Mouse (Mus musculus): ENCODE measurements at regions not wholly inside any gene's neighbourhood (a gene's known extent, or its start where the extent isn't known, plus 50 kb on each side); places are given as distances from the start of the nearest gene placed in this dataset.
A peak's percentile ranks its signal among the peaks of the same experiment; 100 is the strongest.

DNA sequence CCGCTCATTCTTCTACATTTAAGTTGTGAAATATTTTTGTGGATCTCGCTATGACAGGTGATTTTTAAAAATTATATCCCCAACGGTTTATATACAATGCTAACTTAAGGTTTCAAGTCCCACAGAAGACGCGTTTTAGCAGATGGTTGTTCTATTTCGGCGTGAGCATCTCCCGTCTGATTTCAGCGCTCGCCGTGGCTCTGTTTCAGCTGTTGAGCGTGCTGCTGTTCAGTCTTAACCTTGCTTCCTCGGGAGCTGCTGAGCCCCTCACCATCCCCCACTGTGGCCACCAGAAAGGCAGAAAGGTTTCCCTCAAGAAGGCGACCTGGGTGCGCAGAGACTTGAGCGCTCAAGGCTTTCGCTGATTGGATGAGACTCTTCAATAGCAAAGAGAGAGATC is 234.7 kb upstream of the Msx2 start:
- DNase-seq (ENCODE audit: low read depth, low spot score) = no peak

DNA sequence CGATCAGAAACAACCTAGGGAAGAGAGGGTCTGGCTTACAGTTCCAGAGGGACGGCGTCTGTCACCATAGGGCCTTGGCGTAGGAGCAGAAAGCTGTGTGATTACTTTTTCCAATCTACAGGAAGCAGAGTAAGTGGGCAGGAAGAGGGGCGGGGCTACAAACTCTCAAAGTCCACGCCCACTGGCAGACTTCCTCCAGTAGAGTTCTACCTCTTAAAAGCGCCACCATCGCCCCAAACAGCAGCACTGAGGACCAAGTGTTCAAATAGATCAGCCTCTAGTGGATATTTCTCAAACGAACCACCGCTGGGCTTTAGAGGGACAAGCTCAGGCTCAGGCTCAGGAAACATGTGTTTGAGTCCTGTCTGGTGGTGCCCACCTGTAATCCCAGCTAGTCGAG is 231.2 kb upstream of the Msx2 start:
- DNase-seq (ENCODE audit: low read depth, low spot score) = no peak

DNA sequence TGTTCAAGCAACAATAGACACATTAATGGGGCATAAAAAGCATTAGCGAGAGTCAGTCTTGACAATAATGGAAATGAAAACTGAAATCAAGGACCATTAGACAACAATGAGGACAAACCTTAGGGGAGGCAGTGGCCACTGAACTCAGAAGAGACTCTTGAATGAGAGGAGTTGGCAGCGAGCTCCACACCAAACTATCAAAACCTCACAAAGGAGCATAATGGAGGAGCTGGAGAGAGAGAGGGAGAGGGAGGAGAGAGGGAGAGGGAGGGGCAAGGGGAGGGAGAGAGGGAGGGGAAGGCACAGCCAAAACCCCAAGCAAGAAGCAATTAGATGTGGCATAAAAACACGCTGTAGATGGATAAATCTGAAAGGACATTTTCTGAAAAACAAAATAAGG is 227.4 kb upstream of the Msx2 start:
- DNase-seq (ENCODE audit: low read depth, low spot score) = no peak

DNA sequence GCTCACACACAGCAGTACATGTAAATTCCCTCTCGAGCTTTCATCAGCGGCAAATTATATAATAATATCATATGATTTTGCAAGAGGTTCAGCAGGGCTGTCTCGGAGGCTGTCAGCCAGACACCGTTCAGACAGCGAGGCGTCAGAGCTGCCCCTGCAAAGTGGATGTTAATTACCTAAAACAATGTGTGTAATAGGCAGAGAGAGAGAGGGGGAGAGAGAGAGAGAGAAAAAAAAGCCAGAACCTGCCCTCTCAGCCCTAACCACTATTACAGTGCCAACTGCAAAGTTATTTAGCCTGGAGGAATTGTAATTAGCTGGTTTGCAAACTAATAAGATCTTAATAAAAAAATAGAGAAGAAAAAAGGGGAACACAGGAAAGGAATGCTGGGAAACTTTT is 225.1 kb upstream of the Msx2 start:
- no peak for DNase-seq (ENCODE audit: low read depth, low spot score)

DNA sequence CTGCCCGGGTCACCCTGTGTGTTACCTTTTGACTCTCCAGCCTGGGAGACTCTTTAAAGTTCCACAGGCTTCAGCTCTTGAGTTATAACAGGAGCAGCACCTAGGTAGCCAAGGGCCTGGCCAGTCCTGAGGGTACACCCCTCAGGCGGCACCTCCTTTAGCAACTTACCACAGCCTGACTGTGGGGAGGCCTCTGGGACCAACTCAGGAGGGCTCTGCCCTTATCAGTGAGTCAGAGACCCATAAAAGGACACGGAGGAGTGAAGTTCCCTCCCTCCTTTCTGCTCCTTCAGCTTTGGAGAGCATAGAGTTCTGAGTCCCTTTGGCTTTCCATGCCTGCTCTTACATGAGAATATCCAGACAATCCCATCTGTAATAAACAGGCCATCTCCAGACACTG is 222.5 kb upstream of the Msx2 start:
- no peak for DNase-seq (ENCODE audit: low read depth, low spot score)

DNA sequence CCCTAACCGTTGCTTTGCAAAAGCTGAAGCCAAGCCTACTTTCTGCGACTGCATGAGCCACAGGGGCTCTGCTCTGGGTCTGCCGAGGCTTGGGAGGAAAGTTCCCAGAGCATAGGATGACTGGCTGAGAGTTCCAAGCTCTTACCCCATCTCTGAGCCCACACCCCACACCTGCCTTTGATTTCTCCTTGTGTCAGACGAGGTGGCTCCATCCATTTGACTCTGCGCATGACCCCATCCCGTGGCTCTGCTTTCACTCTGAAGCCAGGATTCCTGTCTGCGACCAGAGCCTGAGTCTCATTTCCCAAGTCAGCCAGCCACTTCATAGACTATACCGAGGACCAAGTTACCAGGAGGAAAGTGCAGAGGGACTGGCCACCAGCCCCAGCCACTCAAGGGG is 216.1 kb upstream of the Msx2 start:
- no peak for DNase-seq (ENCODE audit: low read depth, low spot score)

DNA sequence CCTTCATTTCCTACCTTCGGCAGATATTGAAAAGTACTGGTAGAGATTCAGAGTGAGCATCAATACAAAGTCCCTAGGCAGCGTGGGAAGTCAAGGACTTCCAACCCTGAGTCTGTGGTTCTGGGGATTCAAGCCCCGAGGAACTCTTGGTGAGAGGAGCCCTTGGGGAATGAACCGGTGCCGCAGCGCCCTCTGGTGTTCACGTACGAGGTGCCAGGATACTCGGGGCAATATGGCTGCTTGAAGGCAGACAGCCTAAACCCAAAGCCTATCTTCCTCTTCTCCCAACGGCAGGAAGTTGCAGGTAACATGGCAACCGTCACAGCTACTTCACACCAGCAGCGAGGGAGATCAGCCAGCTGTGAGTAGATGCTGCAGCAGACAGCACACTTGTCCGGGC is 215.6 kb upstream of the Msx2 start:
- DNase-seq (ENCODE audit: low read depth, low spot score) = peak; percentile 88

DNA sequence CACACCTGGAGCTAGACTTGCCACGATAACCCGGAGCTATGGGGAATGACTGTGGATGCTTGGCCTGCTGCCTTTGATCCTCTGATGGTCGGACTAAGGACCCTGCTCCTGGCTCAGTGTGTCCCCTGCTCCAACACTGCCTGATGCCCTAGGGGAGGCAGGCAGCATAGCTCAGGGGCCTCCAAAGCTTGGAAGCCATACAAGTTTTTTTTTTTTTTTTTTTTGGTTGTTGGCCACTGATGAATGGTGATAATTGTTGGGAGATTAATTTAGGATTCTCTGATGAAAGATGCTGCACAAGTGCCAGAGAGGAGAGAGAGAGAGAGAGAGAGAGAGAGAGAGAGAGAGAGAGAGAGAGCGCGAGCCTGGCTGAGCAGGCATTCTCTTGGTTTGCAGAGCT is 211.6 kb upstream of the Msx2 start:
- no peak for DNase-seq (ENCODE audit: low read depth, low spot score)

DNA sequence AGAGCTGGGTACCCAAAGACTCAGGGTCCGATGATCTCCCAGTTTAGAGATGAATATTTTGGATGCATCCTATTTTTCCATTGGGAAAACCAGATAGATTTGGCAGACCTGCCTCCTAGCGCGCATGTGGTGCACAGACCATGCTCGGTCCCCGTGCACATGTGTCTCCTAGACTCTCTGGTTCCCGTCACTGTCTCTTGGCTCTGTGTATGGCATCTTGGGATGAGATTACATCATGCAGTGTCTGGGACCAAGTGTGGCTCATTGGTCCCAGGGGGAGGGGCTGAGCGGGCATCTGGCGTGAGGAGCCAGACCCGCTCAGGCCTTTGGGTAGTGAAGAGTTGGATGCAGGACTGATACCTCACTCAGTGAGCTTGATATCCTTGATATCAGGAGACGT is 204.3 kb upstream of the Msx2 start:
- DNase-seq (ENCODE audit: low read depth, low spot score) = no peak

DNA sequence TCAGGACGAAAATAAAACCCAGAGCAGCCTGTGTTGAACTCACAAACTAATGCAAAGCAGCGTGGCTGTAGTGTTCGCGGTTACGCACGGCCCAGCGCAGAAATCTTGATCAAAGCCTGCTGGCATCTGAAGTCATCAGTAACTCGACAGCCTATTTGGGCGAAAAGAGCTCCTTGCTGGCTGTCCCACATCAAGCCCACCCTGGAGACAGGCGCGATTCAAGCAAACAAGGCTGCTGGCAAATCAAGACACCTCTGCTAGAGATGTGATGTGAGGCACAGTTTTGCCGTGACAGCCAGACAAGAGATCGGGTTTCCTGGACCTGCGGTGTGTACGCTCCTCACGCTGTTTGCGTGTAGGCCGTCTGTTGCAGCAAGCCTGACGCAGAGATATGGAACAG is 197.5 kb upstream of the Msx2 start:
- peak; percentile 74 for DNase-seq (ENCODE audit: low read depth, low spot score)

DNA sequence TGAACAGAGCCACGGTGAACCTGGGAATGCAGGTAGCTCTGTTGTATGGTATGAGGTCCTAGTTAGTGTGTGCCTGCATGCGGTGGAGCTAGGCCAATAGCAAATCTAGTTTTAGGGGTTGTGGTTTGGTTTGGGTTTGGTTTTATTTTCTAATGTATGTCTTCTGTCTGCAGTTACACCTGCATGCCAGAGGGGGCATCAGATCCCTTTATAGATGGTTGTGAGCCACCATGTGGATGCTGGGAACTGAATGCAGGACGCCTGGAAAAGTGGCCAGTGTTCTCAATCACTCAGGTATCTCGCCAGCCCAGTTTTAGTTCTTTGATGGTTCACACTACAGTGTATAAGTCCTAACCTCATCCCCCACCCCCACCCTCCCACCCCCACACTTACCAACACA is 194.6 kb upstream of the Msx2 start:
- no peak for DNase-seq (ENCODE audit: low read depth, low spot score)

DNA sequence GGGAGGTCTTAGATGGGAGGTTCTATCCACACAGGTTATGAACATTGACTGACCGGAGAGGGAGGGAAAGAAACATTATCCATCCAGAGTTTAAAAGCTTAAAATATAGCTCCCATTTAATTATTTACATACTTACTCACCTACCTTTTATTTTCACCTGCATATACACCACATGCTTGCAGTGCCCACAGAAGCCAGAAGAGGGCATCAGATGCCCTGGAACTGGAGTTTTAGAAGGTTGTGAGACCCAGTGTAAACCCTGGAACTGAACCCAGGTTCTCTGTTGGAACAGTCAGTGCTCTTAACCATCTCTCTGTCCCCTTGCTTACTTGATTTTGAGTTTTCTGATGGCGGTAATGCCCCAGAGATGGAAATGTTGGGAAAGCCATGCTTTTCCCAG is 192.7 kb upstream of the Msx2 start:
- DNase-seq (ENCODE audit: low read depth, low spot score) = no peak

DNA sequence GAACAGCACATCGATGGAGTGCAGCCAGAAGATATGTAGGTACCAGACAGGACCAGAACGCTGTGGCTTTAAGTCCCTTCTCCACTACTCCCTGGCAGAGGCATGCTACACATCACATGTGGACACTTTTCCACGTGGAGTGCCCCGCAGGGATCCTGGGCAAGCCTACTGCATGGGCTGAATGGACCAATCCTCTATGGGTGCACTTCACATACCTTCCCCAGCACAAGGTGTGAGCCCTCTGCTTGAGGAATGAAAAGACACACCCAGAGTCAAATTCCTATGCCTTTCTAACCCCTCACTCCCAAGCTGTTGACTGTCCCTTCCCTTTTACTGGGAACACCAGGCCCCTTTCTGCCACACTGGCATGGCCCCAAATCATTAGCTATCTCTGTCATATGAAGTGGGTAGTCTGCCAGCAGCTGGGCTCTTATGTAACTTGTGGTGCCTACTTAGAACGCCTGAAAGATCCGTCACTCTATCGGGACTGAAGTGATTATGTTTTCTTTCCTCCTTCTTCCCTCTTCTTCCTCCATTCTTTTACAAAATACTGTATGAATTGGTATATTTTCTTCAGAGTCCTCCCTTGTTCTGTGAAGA is 191.9 kb upstream of the Msx2 start:
- no peak for DNase-seq (ENCODE audit: low read depth, low spot score)

DNA sequence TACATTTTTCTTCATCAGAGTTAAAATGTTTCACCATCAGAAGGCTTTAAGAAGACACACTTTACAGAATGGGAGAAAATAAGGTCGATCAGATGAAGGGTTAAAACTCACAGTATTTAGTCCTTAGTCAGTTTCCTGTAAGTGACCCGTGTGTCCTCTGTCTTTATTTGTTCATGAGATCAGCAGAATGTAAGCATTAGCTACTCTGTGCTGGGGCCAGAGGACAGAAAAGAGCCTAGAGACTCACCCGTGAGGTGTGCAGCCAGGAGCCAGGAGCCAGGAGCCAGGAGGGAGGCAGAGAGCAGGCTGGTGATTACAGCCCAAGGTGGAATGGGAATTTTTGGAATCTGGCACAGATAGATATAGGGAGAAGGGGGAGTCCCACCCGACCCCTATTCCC is 180.0 kb upstream of the Msx2 start:
- no peak for DNase-seq (ENCODE audit: low read depth, low spot score)

DNA sequence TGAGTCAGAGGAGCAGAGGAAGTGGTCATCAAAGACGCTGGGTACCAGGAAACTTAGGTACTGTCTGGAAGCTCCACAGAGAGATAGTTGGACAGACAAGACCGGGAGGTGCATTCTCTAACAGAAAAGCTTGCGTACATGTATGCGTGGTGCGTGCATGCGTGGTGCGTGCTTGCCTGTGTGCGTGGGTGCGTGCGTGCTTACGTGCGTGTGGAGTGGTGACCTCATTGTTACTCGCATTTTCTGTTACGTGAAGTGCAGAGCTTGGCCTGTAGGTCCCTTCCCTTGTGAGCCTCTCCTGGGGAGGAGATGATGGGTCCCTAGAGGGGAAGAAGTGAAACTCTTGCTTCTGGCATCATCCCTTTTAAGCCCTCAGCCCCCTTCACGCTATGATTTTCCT is 175.5 kb upstream of the Msx2 start:
- DNase-seq (ENCODE audit: low read depth, low spot score) = no peak

DNA sequence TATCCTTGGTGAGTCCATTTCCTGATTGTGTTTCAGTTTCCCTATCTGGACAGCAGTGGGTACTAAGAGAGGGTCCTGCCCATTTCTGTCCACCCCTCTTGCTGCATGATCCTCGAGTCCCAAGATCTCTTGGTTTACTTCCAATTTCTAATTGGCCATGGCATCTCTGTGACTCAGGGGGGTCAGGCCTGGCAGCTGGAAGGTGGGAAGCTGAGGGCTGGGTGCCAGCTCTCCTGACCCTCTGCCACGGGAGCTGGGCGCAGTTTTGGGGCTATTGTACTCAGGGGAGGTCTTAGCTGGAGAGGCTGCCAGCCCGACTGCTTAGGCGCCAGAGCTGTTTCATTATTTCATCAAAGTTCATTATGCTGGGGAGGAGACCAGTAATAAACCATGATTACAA is 169.7 kb upstream of the Msx2 start:
- no peak for DNase-seq (ENCODE audit: low read depth, low spot score)

DNA sequence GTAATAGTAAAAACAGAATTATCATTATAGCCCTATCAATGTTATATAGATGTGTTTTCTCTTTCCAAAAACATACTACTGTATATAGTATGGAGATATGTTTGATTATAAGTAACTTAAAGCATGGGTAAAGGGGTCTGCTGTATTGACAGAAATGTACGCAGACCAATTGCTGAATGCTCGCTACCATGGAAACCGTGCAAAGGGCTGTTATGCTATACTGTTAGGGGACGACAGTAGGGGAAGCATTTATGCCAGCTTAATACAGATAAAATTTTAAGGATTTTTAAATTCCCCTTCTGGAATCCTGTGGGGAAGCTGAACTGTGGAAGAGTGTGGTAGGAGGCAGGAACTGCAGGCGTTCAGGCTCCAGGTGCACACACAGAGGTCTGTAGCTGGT is 166.7 kb upstream of the Msx2 start:
- DNase-seq (ENCODE audit: low read depth, low spot score) = no peak

DNA sequence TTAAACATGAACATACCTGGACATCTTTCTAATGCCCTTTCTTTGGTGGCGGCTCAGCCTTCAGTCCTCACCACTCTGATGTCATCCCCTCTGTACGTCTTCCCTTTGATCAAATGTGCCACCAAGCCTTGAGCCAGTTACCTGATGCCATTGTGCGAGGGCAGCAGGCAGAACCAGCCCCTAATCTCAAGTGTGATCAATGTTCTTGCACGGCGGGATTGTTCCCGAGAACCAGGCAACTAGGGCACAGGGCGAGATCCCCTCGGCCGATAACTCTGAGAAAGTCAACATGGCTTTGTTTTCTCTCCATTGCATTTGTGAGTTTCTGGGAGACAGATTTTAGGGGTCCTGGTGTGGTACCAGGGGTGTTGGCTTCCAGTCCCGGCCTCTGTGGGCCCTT is 166.2 kb upstream of the Msx2 start:
- no peak for DNase-seq (ENCODE audit: low read depth, low spot score)

DNA sequence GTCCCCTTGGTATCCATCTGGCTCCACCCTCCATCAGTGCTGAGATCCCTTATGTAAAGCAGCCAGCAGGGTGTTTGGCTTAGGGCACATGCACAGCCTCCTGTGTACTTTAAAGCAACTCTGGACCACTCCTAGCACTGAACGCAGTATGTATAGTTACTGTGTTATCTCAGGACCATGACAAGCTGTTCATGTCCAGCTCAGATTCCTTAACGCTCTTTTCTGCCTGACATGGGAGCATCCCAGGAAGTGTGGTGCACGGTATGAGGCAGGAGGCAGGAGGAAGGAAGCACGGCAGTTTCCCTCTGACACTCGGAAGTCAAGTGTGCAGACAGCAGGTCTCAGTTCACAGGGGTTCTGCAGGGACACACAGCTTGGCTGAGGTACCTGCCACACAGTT is 163.1 kb upstream of the Msx2 start:
- DNase-seq (ENCODE audit: low read depth, low spot score) = no peak

DNA sequence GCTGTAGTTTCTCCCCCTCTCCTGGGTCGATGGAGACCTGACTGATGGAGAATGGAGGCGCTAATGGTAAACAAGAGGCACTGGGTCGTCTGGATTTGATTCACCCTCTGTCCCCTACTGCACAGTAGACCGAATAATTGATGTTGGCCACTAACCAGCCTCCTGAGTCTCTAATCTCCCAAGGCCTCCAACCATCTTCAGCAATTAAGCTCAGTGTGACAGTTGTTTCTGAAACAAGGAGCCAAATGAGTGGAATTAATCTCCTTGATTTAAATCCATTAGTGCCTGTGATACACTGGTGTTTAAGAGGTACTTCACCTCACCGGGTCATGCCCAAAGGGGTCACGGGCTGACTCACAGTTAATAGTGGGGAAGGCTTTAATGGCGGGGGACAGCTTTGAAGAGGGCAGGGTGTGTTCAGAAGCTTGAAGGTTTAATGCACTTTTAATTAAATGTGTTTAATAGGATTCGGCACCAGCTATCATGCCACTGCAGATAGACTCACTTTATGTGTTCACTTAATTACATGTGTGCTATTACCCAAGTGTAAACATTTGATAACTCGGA is 161.8 kb upstream of the Msx2 start:
- peak; percentile 10 for DNase-seq (ENCODE audit: low read depth, low spot score)

DNA sequence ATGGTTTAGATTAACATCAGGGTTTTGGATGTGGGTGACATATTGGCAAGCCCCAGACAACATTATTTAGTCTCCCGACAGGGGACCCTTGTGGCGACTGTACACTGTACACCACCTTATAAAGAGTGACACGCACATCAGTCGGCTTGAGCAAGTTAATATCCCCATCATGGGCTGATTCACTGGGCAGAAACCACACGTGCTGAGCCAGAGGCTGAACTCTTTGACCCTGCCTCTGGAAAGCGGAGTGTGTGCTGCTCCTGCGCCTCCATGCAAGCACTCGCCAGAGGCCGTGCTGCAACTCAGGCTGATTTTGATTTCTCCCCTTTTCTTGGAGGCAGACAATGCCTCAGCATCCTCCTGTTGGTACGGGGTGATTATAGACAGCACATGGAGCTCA is 125.2 kb upstream of the Msx2 start:
- DNase-seq (ENCODE audit: low read depth, low spot score) = no peak

DNA sequence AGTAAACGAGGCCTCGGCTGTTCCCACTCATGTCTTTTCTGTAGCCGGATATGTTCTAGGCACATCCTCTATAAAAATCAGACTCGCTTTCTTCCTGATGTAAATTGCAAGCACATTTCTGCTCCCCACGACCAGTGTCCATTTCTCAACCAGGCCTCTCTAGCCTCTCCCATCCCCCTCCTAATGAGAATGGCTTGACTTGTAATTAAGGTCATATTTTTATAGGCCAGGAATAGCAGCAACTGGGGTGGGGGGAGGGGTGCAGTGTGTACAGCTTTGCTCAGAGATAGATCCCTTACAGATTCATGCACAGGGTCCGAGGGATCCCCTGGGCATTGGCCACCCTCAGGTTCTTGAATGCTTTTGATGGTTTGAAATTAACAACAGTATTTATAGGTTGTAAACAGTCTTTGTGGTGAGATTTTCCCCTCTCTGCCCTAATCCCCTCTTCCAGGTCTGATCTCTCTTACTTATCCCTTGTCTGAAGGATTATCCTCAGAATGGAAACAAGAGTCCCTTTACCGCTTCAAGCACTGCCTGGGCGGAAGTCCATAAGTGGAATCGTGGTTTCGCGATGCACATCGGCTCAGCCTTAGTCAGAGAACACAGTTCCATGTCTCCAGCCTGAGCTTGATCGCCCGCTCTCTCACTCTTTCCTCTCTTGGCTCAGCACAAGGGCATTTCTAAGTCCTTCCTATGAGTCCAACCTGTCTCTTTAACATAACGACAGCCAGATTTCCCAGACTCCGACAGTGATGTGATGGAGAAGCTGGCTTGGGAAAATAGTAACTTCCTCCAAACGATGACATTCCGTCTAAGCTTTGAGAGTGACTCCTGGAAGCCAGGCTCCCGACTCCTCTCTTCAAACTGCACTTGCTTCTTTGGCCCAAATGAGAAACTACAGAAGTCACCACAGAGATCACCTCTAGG is 124.3 kb upstream of the Msx2 start:
- no peak for DNase-seq (ENCODE audit: low read depth, low spot score)

DNA sequence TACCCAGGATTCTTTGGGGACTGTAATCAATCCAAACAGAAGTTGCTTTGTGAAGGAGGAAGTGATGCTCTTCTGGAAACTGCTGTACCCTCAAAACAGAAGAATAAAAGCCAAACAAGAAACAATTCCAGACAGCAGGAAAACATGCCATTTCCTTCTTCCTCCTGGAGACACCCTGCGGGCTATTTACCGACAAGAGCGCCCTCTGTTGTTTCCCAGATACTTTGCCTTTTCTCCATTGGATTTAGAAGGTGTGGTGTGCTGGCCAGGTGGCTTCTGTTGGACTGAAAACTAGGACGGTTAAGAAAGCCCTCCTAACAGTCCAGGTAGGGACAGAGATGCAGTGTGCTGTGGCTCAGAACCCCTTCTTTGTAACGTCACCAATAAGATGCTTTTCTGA is 119.9 kb upstream of the Msx2 start:
- DNase-seq (ENCODE audit: low read depth, low spot score) = no peak

All from forelimb bud, embryonic 11.5 days (tissue).